Mouse (Mus musculus): ENCODE measurements around the gene Lrfn4.

GRCm38 (mm10) chr19:4622780-4623179, 7.3 kb upstream of the Lrfn4 start:
- no peak for TF ChIP-seq CTCF (IDR thresholded peaks at IDR 0.05; ENCODE audit: low read depth, low read length)
- no peak for TF ChIP-seq POLR2A (IDR thresholded peaks at IDR 0.05; ENCODE audit: insufficient read depth, low read length)
